Mouse (Mus musculus): ENCODE data around the gene 1700003E16Rik.

- TF ChIP-seq CTCF (IDR thresholded peaks at IDR 0.05; ENCODE audit: low read depth, low read length) (no peak), POLR2A (IDR thresholded peaks at IDR 0.05; ENCODE audit: borderline replicate concordance, low read depth, low read length) (no peak)
Observed at GRCm38 (mm10) chr6:83134951-83135513, 21.2 kb upstream of the 1700003E16Rik start, which contains the start of gene Rtkn.

Data from bone marrow macrophage, adult 2 months (primary cell).